Mouse (Mus musculus) ES-CJ7 (cell line): ENCODE results near the gene Inpp5a.

Experiments used
- DNase-seq: peaks from one replicate; pipeline ENCODE4 v3.0.0; 2011; ENCODE audit warnings: low read depth, low spot score

Inpp5a gene

DNA sequence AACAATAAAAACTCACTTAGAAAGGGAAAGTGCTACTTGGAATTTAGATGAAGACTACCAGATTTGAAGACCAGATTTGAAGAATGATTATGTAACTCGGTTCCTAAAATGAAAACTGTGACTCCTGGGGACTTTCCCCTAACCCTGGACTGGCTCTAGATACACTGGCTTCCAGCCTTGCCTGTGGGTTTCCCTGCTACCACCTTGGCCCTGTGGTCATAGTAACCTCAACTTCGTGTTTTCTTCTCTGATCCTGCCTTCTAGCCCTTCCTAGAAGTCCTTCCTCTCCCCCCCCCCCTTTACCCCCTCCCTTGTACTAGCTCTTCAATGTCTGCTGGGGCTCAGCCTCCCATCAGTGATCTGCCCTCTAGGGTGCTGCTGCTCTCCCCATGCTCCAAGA lies 87.8 kb downstream of the Inpp5a start:
- DNase-seq = no peak

DNA sequence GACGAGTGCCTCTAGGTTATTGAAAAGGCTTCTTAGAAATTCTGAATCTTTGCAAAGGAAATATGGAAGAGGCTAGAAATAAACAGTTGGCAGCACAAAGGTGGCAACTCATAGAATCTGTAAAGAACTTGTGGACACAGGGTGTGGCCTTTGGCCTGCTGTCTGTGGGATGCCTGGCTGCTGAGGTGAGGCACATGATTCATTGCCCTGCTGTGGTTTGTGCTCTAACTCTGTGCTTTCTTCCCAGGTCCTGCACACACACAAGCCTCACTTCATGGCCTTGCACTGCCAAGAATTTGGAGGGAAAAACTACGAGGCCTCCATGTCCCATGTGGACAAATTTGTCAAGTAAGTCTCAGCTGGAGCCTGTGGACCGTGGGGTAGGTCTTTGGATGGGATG lies 88.8 kb downstream of the Inpp5a start:
- no peak for DNase-seq

DNA sequence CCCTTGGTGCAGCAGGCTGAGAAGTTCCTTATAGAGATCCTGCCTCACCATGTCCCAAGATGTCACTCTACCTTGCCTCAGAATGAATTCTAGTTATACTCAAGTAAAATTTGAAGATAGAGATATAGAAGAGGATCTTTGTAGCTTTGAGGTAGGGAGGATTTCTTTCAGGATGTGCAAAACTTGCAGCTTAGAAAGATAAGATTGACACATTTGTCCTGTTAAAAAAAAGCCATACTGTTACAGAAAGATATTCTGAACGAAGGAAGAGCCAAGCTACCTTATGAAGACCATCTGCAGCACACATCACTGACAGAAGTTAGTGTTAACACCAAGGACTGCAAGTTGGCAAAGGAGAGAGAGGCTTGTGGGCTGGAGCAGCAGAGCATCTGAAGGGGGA lies 90.2 kb downstream of the Inpp5a start:
- DNase-seq = no peak

DNA sequence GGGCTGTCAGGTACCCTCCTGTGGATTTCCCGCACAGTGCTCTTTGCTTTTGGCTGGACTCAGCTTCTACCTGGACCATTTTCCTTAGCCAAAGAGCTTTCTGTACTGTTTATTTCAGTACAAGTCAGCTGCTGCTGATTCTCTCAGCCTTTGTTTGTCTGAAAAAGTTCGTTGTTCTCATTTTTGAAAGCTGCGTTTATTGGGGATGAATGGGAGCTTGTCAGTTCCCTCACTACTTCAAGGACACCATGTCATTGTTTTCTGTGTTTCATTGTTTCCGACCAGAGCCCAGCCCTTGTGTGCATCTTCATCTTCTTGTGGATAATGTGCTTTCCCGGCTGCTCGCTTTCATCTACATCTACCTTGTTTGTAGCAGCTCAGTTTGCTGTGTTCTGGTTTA lies 90.7 kb downstream of the Inpp5a start:
- DNase-seq = no peak

DNA sequence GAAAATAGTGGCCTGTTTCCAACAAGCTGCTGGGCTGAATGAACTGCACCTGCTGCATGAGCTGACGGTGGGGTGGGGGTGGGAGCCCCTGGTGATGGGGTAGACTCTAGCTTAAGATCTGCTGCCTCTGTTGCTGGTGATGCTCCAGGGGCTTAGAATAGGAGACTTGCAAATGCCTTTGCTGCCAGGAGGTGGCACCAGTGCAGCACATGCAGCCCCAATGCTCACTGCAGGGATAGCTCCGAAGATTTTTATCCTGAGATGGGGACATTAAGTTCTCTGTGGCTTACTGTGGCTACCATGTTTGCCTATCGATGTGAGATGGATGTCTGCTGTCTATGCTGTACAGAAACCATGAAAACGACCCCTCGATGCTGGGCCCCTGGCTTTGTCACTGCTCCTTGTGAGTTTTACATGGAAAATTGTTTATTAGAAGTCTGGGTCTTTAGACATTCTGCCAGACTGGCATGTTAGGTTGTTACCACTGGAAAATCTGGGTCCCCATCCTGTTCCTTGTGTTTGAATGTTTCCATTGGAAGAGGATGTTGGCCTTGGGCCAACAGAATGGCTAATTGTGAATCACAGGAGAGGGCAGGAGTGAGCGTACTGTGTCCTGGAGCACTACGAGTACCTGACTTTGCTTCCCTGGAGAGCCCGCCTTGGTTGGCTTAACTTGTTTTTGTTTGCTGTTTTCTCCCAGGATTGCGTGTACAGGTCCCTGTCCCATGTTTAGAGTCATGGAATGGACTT lies 95.5 kb downstream of the Inpp5a start:
- DNase-seq = peak; percentile 47

DNA sequence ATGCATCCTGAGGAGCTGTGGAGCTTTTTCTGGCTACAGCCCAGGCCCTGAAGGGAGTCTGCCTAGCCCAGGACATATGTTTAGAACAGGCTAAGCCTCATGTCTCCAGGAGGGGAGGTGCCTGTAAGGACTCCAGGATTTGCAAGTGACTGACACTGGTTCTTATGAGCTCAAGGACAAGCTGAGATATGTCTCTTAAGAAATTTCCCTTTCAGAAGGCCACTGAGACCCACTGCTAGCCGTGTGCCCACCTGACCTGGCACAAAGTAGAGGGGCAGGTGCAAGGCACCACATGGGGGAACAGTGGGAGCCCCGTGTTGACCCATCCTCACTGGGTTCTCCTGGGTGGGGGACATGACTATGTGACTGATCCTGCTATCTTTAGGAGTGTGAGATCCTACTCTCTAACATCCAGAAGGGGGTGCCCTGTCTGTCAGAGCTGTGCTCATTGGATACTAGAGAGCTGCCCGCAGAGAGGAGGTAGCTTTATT lies 100.9 kb downstream of the Inpp5a start:
- no peak for DNase-seq

DNA sequence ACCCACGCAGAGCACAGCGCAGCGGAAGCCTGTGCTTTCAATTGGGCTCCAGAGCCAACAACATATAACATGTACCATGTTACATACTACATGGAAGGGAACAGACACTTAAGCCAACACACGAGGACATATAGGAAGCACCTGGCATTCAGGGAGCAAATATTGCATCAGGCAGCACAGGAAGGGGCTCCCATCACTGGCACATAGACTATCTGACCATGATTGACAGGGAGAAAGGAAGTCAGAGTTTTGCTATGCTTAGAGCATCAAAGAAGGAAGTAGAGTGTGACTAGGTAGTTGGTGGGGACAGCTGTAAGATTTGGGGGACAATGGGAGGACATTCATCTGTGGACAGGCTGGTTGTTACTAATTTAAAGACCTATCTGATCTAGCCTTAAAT lies 103.4 kb downstream of the Inpp5a start:
- no peak for DNase-seq

DNA sequence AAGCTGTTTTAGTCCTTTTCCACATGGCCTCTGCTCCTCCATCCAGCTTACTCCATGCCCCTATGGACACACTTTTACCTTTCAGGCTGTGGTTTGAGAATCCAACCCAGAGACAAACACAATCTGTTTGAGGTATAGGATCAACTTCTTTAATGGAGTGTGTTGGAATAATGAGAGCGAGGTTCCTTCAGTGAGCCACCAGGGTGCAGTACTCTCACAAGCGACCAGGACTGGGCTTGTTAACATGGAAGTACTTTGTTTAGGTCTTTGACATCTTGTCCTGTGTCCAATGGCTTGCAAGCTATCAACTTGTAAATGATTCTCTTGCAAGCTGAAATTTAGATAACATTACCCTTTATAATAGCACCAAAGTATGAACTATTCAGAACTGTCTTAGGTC lies 104.0 kb downstream of the Inpp5a start:
- DNase-seq = peak; percentile 35

DNA sequence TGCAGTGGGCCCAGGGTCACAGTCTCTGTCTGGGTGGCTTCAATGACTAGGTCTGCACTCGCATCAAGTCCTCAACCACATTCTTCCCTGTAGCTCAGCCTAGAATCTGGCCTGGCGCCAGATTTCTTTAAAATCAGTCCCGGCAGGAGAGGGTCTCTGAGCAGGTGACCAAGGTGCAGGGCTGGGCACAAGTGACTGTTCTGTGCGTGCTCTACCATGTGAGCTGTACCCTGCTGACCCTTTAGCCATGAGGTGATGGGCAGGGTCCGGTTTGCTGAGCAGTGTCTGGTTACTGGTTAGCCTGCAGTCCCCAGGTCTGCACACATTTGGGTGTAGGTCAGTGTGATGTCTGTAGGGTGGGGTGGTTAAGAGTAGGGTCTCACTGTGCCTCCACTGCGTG lies 106.9 kb downstream of the Inpp5a start:
- no peak for DNase-seq

DNA sequence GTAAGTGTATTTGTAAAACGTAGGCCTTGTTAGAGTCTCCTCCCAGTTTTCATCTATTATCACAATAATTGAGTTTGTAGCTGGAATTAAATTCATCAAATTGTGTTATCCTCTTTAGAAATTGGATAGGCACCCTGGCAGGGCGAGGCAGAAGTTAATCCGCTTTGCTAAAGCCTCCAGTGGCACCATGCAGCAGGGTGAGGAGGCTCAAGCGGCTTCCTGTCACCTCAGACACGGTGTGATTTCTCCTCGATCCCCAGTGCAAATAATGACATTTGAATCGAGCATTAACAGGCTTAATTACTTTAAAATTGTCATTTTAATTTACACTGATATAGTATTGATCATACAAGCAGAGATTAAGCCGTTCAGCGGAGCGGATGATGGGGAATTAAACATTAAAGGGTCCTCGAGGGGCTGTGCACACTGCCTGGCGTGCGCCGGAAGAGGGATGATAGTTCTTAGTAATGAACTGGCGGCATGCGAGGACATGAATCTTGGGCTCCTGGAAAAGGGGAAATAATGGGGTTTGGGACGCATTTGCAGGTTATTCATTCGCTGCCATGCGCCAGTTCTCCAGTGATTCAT lies 109.2 kb downstream of the Inpp5a start:
- DNase-seq = no peak

DNA sequence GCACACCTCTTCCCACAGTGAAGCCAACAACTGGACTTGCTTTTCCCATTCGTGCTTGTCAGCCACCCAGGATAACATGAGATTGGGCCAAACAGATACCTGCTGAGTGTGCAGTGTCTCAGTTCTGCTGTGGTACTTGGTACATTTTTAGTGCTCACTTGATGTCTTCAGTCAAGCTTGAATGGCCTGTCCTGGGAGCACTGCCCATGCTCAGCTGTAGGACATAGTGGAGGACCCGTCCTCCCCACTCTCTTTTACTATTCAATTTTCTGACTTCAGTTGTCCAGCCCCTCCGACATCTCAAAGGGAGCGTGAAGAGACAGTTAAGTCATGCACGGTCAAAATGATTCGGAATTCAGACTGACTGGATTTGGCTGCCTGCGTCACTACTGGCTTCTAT lies 115.2 kb downstream of the Inpp5a start:
- DNase-seq = no peak

DNA sequence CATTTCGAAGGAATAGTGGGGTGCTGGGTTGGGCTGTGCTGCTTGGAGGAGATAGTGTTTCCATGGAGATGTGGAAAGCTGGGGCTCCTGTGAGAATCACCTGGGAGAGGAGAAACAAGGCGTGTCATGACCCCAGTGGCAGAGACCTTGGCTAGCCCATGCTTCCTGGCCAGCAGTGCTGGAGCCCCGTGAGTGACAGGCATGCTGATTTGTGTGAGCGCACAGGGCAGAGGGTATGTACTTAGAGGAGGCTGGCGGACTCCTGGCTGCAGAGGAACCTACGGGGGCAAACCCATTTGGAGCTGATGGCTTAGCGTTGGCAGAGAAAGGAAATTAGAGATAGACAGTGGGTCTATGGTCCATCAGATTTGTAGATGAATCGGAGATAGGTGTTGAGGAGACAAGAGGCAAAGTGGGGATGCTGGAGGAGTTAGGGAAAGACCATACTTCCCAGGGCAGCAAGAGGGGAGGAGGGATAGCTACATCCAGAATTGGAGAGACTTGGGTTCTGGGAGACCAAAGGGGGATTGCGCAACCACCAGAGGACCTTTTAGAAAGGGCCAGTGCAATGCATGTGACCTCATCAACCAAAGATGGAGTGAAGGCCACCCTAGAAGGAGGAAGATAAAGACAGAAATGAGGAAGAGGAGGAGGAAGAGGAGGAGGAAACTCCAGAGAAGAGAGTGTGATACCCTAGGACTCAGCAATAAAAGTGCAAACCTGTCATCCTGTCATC lies 117.9 kb downstream of the Inpp5a start:
- DNase-seq = no peak

DNA sequence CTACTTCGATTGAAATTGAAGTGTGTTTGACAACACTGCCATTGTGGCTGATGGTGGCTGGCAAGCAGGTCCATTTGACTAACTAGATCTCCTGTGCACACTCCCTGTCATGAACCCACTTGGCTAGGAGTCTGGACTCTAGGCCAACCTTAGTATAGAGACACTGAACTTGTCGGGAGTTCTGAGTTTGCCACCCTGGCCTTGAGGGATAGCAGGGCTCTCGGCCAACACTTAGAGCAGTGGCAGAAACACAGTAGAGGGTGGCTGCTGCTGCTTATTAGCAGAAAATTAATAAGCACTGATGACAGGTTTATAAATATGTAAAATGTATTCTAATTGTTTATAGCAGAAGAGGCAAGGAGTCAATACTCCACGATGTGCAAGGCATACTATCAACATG lies 120.0 kb downstream of the Inpp5a start:
- no peak for DNase-seq

DNA sequence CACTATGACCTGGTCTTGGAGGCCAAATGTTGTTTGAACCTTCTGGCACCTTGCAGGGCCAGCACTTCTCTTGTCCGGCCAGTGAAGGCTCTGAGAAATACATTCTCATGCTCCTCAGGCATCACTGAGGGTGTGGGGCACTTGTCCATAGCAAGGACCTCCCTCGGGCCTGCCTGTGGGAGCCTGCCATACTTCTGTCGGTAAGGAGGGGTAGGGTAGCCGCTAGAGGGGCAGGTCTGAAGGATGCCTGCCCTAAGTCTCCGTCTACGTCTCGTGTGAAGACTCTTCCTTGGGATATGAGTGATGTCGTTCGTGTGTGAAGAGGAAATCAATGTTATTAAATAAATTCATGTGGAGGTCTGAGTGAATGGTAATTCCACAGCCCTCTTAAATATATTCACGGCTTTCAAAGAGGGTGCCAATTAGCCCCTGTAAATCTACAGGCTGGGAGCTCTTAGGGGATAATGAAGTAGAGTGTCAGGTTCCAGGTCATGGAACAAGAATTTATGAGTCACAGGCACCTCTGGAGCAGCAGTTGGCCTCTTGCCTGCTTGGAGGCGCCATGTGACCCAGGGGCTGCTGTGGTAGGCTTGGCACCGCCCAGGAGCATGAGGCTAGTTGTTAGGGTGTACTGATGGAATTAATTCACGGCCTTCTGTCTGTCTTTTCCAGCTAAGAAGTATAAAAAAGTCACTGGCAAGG lies 127.2 kb downstream of the Inpp5a start:
- no peak for DNase-seq

DNA sequence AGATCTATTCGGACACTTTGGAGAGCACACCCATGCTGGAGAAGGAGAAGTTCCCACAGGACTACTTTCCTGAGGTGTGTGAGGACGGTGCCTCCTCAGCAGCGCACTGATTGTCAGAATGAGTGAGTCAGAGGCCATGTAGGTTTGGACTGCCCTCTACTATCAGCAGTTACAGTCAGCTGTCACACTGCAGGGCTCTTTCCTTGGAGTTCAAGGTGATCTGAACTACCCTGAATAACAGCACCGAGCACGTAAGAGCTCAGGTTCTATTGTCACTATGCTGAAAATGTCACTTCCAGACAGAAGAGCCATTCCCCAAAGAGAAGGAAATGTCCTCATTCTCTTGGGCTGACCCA lies 127.7 kb downstream of the Inpp5a start:
- no peak for DNase-seq

DNA sequence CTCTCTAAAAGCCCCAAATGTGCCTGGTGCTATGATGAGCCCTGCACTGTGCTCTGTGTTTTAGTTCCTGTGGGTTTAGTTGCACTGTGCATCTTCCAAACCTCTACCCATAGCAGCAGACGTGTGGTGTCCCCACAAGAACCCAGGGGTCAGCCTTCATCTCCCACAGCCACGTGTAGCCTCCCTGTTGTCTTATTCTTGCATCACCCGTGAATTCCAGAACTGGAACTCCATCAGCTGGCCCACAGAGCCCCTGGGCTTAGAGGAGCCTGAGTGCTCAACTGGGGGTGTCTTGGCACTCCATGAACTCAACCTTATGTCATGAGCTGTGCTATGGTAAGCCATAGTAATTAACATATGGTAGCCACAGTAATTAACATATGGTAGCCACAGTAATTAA lies 129.4 kb downstream of the Inpp5a start:
- DNase-seq = no peak

DNA sequence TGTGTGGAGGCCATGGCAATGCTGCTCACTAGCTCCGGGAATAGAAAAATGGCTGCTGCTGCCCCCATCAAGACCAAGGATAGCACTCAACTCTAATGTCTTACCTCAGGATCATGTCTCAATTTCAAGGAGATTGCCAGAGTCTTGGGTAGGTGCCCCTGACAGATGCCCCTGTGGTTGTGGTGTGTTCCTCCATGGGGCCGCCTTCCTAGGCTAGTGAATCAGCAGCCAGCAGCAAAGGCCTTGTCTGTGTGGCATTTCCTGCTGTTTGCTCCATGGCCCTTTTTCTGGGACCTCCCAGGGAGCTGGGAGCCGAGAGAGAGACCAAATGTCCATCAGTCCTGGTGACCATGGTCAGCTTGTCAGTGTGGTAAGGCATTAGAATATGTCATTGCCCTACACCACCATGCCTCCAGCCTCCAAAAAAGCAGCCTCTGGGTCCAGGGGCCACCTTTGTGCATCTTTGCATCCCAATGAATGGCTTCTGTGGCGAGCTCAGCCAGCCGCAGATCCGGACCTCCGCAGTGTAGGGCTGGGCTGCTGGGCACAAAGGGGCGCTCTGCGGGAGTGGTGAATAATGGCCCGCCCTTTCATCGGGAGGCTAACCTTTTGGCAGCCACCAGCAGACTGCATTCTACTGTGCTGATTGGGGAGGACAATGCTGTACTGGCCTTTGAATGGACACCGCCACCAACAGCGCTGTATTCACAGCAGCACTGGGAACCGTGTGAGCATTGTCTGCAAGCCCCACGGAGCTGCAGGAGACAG lies 139.6 kb downstream of the Inpp5a start:
- DNase-seq = no peak

DNA sequence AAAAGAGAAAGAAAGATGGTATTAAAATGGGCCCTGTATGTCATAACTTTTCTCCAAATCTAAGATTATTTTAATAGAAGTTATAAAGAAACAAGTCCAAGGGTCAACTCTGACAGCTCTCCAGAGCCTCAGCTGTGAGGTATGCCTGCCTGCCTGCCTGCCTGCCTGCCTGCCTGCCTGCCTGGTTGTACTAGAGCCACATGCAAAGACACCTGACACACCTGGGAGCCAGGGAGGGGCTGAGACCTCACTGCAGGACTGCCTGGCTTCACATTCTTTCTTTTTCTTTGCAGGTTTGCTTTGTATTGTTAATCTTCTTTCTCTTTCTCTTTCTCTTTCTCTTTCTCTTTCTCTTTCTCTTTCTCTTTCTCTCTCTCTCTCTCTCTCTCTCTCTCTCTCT lies 140.3 kb downstream of the Inpp5a start:
- no peak for DNase-seq

DNA sequence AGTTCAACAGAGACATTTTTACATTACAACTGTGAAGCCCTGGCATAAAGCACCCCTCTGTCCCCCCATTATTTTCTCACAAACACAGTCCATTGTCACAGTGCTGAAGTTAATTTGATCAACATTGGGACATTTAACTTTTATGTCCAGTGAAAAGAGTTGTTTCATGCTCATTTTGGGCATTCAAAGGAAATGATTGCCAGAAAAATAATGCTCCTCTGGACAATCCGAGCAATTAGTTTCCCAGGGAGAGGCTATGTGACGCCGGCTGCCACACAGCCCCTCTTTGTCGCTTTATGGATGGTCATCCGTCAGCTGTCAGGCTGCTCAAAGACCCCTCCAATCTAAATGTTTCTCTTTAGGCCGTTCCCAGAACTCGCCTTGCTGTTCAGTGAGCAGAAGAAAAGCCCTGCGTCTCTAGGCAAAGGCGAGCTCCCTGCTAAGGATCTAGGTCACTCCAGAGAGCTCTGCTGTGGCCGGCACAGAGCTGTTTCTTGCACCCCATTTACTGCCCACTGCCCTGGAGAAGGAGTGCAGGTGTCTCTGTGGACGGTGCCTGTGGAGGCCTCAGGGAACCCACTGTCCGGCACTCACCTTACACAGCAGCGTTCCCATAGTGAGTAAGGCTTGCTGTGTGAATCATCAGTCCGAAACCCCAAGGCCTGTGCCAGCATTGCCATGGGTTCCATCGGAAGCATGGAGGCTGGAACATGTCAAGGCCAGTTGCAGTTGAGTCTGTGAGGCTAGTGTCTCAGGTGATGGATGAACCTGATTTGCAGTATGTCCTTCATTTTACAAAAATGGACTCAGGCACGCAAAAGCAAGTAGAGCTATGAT lies 141.9 kb downstream of the Inpp5a start:
- DNase-seq = no peak

DNA sequence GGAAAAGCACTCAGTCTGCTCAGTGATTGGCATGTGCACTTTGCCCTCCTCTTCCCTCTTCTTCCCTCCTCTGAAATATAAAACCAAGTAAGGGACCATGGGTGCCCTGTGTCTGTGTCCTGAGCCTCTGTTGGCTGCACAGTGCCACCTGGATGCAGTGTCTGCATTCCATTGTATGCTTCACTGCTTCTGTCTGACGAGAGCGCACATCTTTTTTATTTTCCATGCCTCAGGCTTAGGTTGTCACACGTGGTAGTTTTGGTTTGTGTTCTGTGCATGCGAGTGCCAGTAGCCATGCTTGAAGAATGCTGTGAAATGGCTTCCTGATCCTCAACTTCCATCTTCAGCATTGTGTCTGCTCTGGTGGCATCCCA lies 142.5 kb downstream of the Inpp5a start:
- DNase-seq = no peak

DNA sequence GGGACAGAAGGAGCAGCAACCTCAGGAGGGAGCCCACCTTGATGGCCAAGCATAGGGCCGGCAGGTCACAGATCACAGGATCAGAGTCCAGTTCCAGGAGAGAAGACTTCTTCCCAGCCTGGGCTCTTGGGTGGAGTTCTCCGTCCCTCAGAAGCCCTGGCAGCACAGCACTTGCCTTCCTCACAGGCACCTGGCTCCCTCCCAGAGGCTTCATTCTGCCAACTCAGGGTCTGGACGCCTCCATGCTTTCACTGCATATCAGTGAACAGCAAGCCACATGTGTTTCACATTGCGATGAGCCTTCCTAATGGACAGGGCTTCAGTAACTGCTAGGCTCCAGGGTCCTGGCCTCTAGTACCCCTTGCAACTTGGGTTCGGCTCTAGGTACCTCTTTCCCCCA lies 147.4 kb downstream of the Inpp5a start:
- DNase-seq = no peak
